Mouse (Mus musculus) heart, embryonic 11.5 days (tissue): Measurements from ENCODE around the gene Gja6. TPM values are rescaled to one million over a fixed set of nuclear protein-coding genes. Genes with fewer than 3 reads are reported as not detected.

Experiments
- polyA plus RNA-seq: library from polyadenylated mRNA; unstranded; fragments of >200 nt; fragmentation: Nextera tagmentation; extraction: Ambion mirVana; gene quantifications from 2 replicates; pipeline ENCODE4 v1.2.1, GENCODE M21; 2014

Gene Gja6
- polyA plus RNA-seq, 1 experiment from 2014 or later: 0.23 TPM

Other genes with a start within 250 kb of the Gja6 start
- not detected in 2 replicates for gene Ppef1, start 171.3 kb downstream of the Gja6 start, polyA plus RNA-seq
- not detected in 2 replicates for gene Rs1, start 139.0 kb downstream of the Gja6 start, polyA plus RNA-seq
- 1.8 and 3.4 TPM in 2 replicates for gene Cdkl5, start 87.7 kb upstream of the Gja6 start, polyA plus RNA-seq
- gene Scml2, start 210.1 kb upstream of the Gja6 start, polyA plus RNA-seq: 2.7 and 6.6 TPM in 2 replicates